Mouse (Mus musculus) lung, embryonic 15.5 days (tissue): Measurements from ENCODE around the gene Junb. TPM values are rescaled to one million over a fixed set of nuclear protein-coding genes. Genes with fewer than 3 reads are reported as not detected.

Source experiments
- ATAC-seq: fragments of 200-750 bp; cut with Nextera tagmentation; 2 replicates; pipeline ENCODE4 v1.8.0; 2017; ENCODE audit warnings: moderate number of reproducible peaks, borderline replicate concordance; ENCODE audit not compliant: low FRiP score, low TSS enrichment; ENCODE audit errors: extremely low read depth
- H3K27ac ChIP-seq: fragments of 300-500 bp; sonication (generic); 2 replicates; pipeline ENCODE4 v1.5.1; 2015; ENCODE audit warnings: moderate library complexity, mild to moderate bottlenecking, inconsistent platforms
- H3K27me3 ChIP-seq: fragments of 300-500 bp; sonication (generic); 2 replicates; pipeline ENCODE4 v1.6.1; 2015; ENCODE audit warnings: inconsistent platforms
- H3K36me3 ChIP-seq: fragments of 300-500 bp; sonication (generic); 2 replicates; pipeline ENCODE4 v1.6.1; 2015; ENCODE audit warnings: inconsistent platforms
- H3K4me1 ChIP-seq: fragments of 300-500 bp; sonication (generic); 2 replicates; pipeline ENCODE4 v1.6.1; 2015; ENCODE audit warnings: inconsistent platforms
- H3K4me2 ChIP-seq: fragments of 300-500 bp; sonication (generic); 2 replicates; pipeline ENCODE4 v1.6.1; 2015; ENCODE audit warnings: inconsistent platforms, mild to moderate bottlenecking, moderate library complexity
- H3K4me3 ChIP-seq: fragments of 300-500 bp; sonication (generic); 2 replicates; pipeline ENCODE4 v1.5.1; 2015; ENCODE audit warnings: mild to moderate bottlenecking, inconsistent platforms
- H3K9ac ChIP-seq: fragments of 300-500 bp; sonication (generic); 2 replicates; pipeline ENCODE4 v1.6.1; 2015; ENCODE audit warnings: inconsistent platforms
- H3K9me3 ChIP-seq: fragments of 300-500 bp; sonication (generic); 2 replicates; pipeline ENCODE4 v1.6.1; 2016; ENCODE audit warnings: inconsistent platforms
- WGBS: fragments of 180-500 bp; shearing (Covaris S2); methylation state at CpG from one replicate; pipeline ENCODE4 v1.1.7; 2015; 5-methylcytosine and 5-hydroxymethylcytosine counted together
- polyA plus RNA-seq: library from polyadenylated mRNA; unstranded; fragments of >200 nt; fragmentation: Nextera tagmentation; extraction: Ambion mirVana; gene quantifications from 2 replicates; pipeline ENCODE4 v1.2.1, GENCODE M21; 2015

Gene Junb
- polyA plus RNA-seq, 1 experiment from 2014 or later: 20.5 TPM

DNA sequence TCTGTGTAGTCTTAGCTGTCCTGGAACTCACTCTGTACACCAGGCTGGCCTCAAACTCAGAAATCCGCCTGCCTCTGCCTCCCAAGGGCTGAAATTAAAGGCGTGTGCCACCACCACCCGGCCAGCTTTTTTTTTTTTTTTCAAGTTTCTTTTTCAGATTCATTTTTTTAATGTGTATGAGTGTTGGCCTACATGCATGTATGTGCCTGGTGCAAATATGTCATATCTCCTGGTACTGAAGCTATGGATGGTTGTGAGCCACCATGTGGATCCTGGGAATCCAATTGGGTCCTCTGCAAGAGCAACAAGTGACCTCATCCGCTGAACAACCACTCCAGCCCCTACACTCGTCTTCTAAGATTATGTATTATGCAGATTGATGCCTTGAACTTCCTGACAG is 8.9 kb upstream of the Junb start:
- peaks cover 51% of the 10 kb centered on the region for H3K4me1 ChIP-seq
- peaks cover 3% of the 10 kb centered on the region; the same call in 1 of the 2 replicates for H3K27me3 ChIP-seq
- H3K9me3 ChIP-seq: no peaks in the 10 kb centered on the region
- no peak overlapping the region for H3K4me2 ChIP-seq
- 69% methylated on average over 5 of the region's 5 CpGs for WGBS
- H3K36me3 ChIP-seq: no peaks in the 10 kb centered on the region
- no peak overlapping the region for H3K27ac ChIP-seq
- no peak for ATAC-seq
- H3K9ac ChIP-seq: no peak overlapping the region
- no peak overlapping the region for H3K4me3 ChIP-seq

GRCm38 (mm10) chr8:84986379-84986945 is 7.9 kb upstream of the Junb start:
- H3K9ac ChIP-seq: no peak overlapping the region
- peak overlapping the region; percentile 99 for H3K4me2 ChIP-seq
- no peak for ATAC-seq
- peaks cover 60% of the 10 kb centered on the region for H3K4me1 ChIP-seq
- H3K27ac ChIP-seq: peak overlapping the region; percentile 87
- WGBS: 31% methylated on average over 8 of the region's 8 CpGs
- H3K36me3 ChIP-seq: no peaks in the 10 kb centered on the region
- peaks cover 3% of the 10 kb centered on the region; the same call in 1 of the 2 replicates for H3K27me3 ChIP-seq
- H3K9me3 ChIP-seq: no peaks in the 10 kb centered on the region
- peak overlapping the region; percentile 49 for H3K4me3 ChIP-seq

- Histone ChIP-seq H3K4me3 (peak overlapping the region; percentile 49), H3K27ac (peak overlapping the region; percentile 87), H3K4me1 (peaks cover 60% of the 10 kb centered on the region), H3K9ac (peak overlapping the region; percentile 52), H3K36me3 (no peaks in the 10 kb centered on the region), H3K27me3 (peaks cover 3% of the 10 kb centered on the region; the same call in 1 of the 2 replicates), H3K9me3 (no peaks in the 10 kb centered on the region), H3K4me2 (peak overlapping the region; percentile 99)
- WGBS: 1% methylated on average over 53 of the region's 53 CpGs
- peak; percentile 28 for ATAC-seq
These were observed 7.3 kb upstream of the Junb start for GRCm38 (mm10) chr8:84985684-84986378.

GRCm38 (mm10) chr8:84985049-84985683 is 6.6 kb upstream of the Junb start:
- Histone ChIP-seq H3K9me3 (no peaks in the 10 kb centered on the region), H3K4me3 (peak overlapping the region; percentile 49), H3K4me2 (peak overlapping the region; percentile 99), H3K27me3 (peaks cover 3% of the 10 kb centered on the region; the same call in 1 of the 2 replicates), H3K9ac (peak overlapping the region; percentile 52), H3K27ac (peak overlapping the region; percentile 87), H3K36me3 (no peaks in the 10 kb centered on the region), H3K4me1 (peaks cover 65% of the 10 kb centered on the region)
- WGBS: under 1% methylated on average over 23 of the region's 23 CpGs
- no peak for ATAC-seq

- peaks cover 70% of the 10 kb centered on the region for H3K4me1 ChIP-seq
- H3K27ac ChIP-seq: peak overlapping the region; percentile 87
- peaks cover 3% of the 10 kb centered on the region; the same call in 1 of the 2 replicates for H3K27me3 ChIP-seq
- H3K9me3 ChIP-seq: no peaks in the 10 kb centered on the region
- peak overlapping the region; percentile 99 for H3K4me2 ChIP-seq
- 5% methylated on average over 16 of the region's 16 CpGs for WGBS
- ATAC-seq: peak; percentile 6; the same call in 1 of the 2 replicates
- peak overlapping the region; percentile 52 for H3K9ac ChIP-seq
- H3K36me3 ChIP-seq: no peaks in the 10 kb centered on the region
- H3K4me3 ChIP-seq: peak overlapping the region; percentile 49
These were observed 6.0 kb upstream of the Junb start for GRCm38 (mm10) chr8:84984294-84985048.

DNA sequence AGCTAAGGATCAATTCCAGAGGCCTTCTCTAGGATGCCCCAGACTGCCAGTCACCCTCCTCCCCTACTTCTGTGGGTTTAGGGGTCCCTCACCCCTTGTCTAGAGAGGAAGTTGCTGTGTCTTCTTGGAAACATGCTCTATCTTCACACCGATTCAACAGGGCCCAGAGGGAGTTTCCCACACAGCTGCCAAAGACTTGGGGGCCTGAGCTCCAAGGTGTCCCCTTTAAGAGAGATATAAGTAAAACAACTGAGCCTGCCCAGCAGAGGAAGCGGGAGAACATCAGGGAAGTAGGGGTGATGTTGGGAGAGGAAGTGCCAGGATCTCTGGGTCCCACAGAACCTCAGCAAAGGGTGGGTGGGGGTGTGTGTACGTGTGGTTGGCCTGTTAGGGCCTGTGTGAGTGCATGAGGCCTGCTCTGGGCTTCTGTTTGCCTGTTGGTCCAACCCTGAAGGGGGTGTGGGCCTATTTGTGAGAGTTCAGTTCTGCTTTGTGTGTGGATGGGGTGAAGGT is 4.0 kb upstream of the Junb start:
- 53% methylated on average over 3 of the region's 3 CpGs for WGBS
- no peaks in the 10 kb centered on the region for H3K36me3 ChIP-seq
- H3K27me3 ChIP-seq: 0 out of 2 replicates have a peak, but pooled peaks cover 3% of the 10 kb centered on the region
- no peak overlapping the region for H3K4me3 ChIP-seq
- no peak for ATAC-seq
- peak overlapping the region; percentile 93 for H3K27ac ChIP-seq
- H3K4me1 ChIP-seq: peaks cover 80% of the 10 kb centered on the region
- no peaks in the 10 kb centered on the region for H3K9me3 ChIP-seq
- H3K4me2 ChIP-seq: no peak overlapping the region
- no peak overlapping the region for H3K9ac ChIP-seq

DNA sequence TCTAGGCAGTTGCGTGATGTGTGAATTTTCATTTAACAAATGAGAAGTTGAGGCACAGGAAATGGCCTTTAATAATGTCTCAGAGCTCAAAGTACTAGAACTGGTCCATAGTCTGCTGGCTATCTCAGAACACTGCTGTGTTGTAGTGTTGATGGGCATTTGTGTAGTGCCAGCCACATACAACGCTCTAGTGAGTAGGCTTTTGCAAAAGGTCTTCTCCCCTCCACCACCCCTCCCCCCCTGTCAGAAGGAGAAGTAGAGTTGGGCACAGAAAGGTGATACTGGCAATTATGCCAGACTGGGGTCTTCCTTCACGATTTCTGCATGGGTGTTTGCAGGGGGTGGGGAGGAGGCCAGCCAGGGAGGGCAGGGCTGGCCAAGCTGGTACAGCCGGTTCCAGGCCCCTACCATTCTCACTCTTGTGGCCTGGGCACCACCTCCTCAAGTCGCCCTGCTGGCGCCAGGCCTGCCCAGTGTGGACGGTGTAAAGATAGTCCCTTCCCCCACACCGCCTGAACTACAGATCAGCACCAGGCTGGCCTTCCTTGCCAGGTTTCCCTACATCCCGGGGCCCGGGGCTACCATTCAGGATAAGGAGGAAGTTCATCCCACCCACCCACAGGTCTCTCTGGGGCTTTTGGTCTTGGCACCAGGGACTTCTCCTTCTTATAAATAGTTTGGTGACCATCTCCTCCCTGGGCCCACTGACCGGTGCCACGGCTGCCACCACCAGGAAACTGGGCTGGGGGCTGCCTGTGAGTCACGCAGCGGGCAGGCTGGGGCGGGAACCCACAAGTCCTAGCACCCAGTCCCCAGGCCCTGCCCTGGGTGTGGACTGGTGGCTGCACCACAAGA is 3.4 kb upstream of the Junb start:
- Histone ChIP-seq H3K4me1 (peaks cover 87% of the 10 kb centered on the region), H3K36me3 (no peaks in the 10 kb centered on the region), H3K9me3 (no peaks in the 10 kb centered on the region), H3K4me2 (no peak overlapping the region; the same call in 1 of the 2 replicates), H3K27me3 (0 out of 2 replicates have a peak, but pooled peaks cover 2% of the 10 kb centered on the region), H3K9ac (no peak overlapping the region), H3K27ac (peak overlapping the region; percentile 93), H3K4me3 (no peak overlapping the region)
- WGBS: 66% methylated on average over 15 of the region's 15 CpGs
- no peak for ATAC-seq

GRCm38 (mm10) chr8:84980622-84981358 is 2.3 kb upstream of the Junb start:
- Histone ChIP-seq H3K4me3 (peak overlapping the region; percentile 41), H3K9me3 (no peaks in the 10 kb centered on the region), H3K9ac (peak overlapping the region; percentile 36), H3K4me1 (peaks cover 87% of the 10 kb centered on the region), H3K4me2 (peak overlapping the region; percentile 99), H3K27me3 (no peaks in the 10 kb centered on the region), H3K27ac (peak overlapping the region; percentile 93), H3K36me3 (no peaks in the 10 kb centered on the region)
- ATAC-seq: no peak
- 21% methylated on average over 11 of the region's 11 CpGs for WGBS

DNA sequence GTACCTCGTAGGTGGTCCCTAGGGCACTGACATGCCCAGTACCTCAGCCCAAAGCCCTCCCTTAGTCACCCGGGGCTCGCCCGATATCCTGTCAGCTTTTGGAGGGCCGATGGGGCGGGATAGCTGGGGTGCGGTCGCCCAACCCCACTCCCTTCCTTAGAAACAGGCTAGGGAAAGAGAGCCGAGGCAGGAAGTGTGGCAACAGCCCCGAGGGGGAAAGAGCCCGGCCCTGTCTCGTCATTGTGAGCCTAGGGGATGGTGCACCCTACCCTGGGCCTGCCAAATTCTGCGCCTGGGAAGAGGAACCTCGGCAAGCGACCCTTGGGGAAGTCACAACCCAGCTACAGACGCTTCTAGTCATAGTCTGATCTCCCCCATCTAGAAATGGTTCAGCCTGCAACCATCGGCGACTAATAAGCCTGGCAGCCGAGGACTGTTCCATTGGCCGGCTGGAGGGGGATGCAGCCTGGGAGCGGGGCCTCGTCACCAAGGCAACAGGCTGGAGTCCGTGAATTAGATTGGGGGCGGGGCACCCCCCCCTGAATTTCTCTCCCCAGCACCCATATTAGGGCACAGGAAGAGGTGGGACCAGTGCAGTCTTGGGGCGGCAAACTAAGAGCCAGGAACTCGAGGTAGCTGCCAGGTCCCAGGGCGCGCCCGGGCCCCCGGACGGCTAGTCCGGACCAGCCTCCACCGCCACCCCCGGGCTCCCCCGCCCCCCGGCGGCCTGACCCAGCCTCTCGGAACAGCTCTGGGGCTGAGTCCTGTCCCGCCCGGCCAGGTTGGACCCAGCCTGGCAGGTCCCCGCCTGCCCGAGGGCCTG is 1.3 kb upstream of the Junb start:
- WGBS: 2% methylated on average over 41 of the region's 42 CpGs
- H3K9ac ChIP-seq: peak overlapping the region; percentile 39
- peaks cover 86% of the 10 kb centered on the region for H3K4me1 ChIP-seq
- H3K4me2 ChIP-seq: peak overlapping the region; percentile 99
- peaks cover 3% of the 10 kb centered on the region; the same call in 1 of the 2 replicates for H3K36me3 ChIP-seq
- peak; percentile 46 for ATAC-seq
- no peaks in the 10 kb centered on the region for H3K9me3 ChIP-seq
- peak overlapping the region; percentile 93 for H3K27ac ChIP-seq
- H3K27me3 ChIP-seq: no peaks in the 10 kb centered on the region
- H3K4me3 ChIP-seq: peak overlapping the region; percentile 41
